Mouse (Mus musculus) ES-Bruce4 (cell line): Measurements from ENCODE around the gene Fhit.

Experiments used
- CTCF ChIP-seq: IDR thresholded peaks from one replicate; pipeline ENCODE4 v1.8.1; 2011; ENCODE audit warnings: low read depth, low read length
- EP300 ChIP-seq: IDR thresholded peaks from 2 replicates; pipeline ENCODE4 v1.6.1; 2011; ENCODE audit warnings: low read depth, low read length; ENCODE audit not compliant: insufficient read depth
- POLR2A ChIP-seq: IDR thresholded peaks from one replicate; pipeline ENCODE4 v1.8.1; 2011; ENCODE audit warnings: low read length; ENCODE audit not compliant: insufficient read depth

GRCm38 (mm10) chr14:10367783-10368680 lies 793.8 kb downstream of the Fhit start:
- no peak for TF ChIP-seq EP300
- no peak for TF ChIP-seq CTCF
- no peak for TF ChIP-seq POLR2A
